Mouse (Mus musculus) cerebellum, postnatal 4 days (tissue): ENCODE measurements around the gene Tedc1.
A peak's percentile ranks its signal among the peaks of the same experiment; 100 is the strongest.

ENCODE experiments used
- DNase-seq, 2 experiments: peaks; one replicate each; pipeline ENCODE4 v3.0.0; 2022; ENCODE audit warnings: low spot score in 2 of 2, mixed read lengths in 1 of 2

The Tedc1 gene

GRCm38 (mm10) chr12:113155887-113156539 is at the start of gene Tedc1:
Gene Tedc1 (plus strand): TSS chr12:113156421.
- DNase-seq: peak; percentile 99 to 100

GRCm38 (mm10) chr12:113107431-113108124 is 48.6 kb upstream of the Tedc1 start:
- DNase-seq: no peak

- DNase-seq: no peak
Measured at GRCm38 (mm10) chr12:113108528-113109283, 47.5 kb upstream of the Tedc1 start.

GRCm38 (mm10) chr12:113109801-113110200 is 46.4 kb upstream of the Tedc1 start:
- no peak for DNase-seq

- DNase-seq: no peak
Measured at GRCm38 (mm10) chr12:113114141-113114540, 42.1 kb upstream of the Tedc1 start.

GRCm38 (mm10) chr12:113114856-113115538 is 41.2 kb upstream of the Tedc1 start:
- DNase-seq: no peak

GRCm38 (mm10) chr12:113119516-113120410 is 36.5 kb upstream of the Tedc1 start:
- DNase-seq: peak; percentile 73 to 86

- DNase-seq: no peak
Measured at GRCm38 (mm10) chr12:113124726-113125125, 31.5 kb upstream of the Tedc1 start.

- DNase-seq: no peak
Measured at GRCm38 (mm10) chr12:113130732-113131131, 25.5 kb upstream of the Tedc1 start.

- no peak for DNase-seq
Measured at GRCm38 (mm10) chr12:113131601-113132000, 24.6 kb upstream of the Tedc1 start.

GRCm38 (mm10) chr12:113132567-113132966 is 23.7 kb upstream of the Tedc1 start:
- peak in 1 of 2 experiments; percentile 43 for DNase-seq

GRCm38 (mm10) chr12:113133260-113133659 is 23.0 kb upstream of the Tedc1 start:
- DNase-seq: no peak

GRCm38 (mm10) chr12:113133861-113134403 is 22.3 kb upstream of the Tedc1 start:
- no peak for DNase-seq

- DNase-seq: no peak
Measured at GRCm38 (mm10) chr12:113134502-113134901, 21.7 kb upstream of the Tedc1 start.

- DNase-seq: no peak
Measured at GRCm38 (mm10) chr12:113135401-113135800, 20.8 kb upstream of the Tedc1 start.

- no peak for DNase-seq
Measured at GRCm38 (mm10) chr12:113136492-113137020, 19.7 kb upstream of the Tedc1 start.

- DNase-seq: no peak
Measured at GRCm38 (mm10) chr12:113137260-113138213, 18.7 kb upstream of the Tedc1 start.

- no peak for DNase-seq
Measured at GRCm38 (mm10) chr12:113138291-113138690, 17.9 kb upstream of the Tedc1 start.
